Mouse (Mus musculus): ENCODE results near the gene B4galnt3.

DNA sequence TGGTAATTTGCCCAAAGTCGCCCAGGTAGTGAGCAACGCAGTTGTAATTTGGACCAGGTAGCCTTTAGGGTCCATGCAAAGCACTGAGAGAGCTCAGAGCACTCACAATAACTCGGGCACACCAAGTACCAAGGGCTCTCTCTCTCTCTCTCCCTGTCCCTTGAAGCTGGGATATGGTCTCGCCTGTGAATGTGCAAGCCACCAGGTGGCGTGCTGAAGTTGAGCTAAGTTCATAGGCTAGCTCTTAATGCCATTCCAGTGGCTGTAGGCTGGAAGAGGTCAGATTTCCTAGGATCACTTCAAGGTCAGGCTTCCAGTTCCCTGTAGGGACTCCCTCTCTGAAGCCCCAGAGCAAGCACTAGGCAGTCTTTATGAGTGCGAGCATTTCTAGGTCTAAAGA lies 71.7 kb downstream of the B4galnt3 start:
- TF ChIP-seq CTCF (IDR thresholded peaks at IDR 0.05; ENCODE audit: low read depth) (peak; percentile 87), EP300 (IDR thresholded peaks at IDR 0.05; ENCODE audit: low read depth) (no peak)
